Mouse (Mus musculus): ENCODE measurements around the gene Cd248. TPM values are rescaled to one million over a fixed set of nuclear protein-coding genes. Genes with fewer than 3 reads are reported as not detected.

Cd248 gene
- polyA plus RNA-seq, 1 experiment from 2014 or later: 88.3 TPM

DNA sequence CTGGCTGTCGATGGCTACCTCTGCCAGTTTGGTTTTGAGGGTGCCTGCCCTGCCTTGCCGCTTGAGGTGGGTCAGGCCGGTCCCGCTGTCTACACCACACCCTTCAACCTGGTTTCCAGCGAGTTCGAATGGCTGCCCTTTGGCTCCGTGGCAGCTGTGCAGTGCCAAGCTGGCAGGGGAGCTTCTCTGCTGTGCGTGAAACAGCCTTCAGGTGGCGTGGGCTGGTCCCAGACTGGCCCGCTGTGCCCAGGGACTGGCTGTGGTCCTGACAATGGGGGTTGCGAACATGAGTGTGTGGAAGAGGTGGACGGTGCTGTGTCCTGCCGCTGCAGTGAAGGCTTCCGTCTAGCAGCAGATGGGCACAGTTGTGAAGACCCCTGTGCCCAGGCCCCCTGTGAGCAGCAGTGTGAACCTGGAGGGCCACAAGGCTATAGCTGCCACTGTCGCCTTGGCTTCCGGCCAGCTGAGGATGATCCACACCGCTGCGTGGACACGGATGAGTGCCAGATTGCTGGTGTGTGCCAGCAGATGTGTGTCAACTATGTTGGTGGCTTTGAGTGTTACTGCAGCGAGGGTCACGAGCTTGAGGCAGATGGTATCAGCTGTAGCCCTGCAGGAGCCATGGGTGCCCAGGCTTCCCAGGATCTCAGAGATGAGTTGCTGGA, 824 bp downstream of the Cd248 start:
- H3K4me1 ChIP-seq (ENCODE audit: control insufficient read depth, insufficient read depth, low read length): peaks cover 45% of the 10 kb centered on the region
- H3K4me2 ChIP-seq (replicated peaks; ENCODE audit: low read depth, low read length): peak overlapping the region; percentile 76
- H3K9me3 ChIP-seq (ENCODE audit: control insufficient read depth, low read depth, low read length): no peaks in the 10 kb centered on the region
- peak overlapping the region; percentile 70 for H3K4me3 ChIP-seq (ENCODE audit: low read depth, low read length)
- no peak for ATAC-seq (ENCODE audit: insufficient number of reproducible peaks, insufficient read depth, low FRiP score, low read depth)
- H3K27ac ChIP-seq (ENCODE audit: low read length): no peak overlapping the region; the same call in 1 of the 2 replicates
- no peaks in the 10 kb centered on the region for H3K36me3 ChIP-seq (ENCODE audit: control insufficient read depth, insufficient read depth, low read length)
- peak overlapping the region; percentile 60 for H3K9ac ChIP-seq (replicated peaks; ENCODE audit: low read depth, low read length)
- 0 out of 2 replicates have a peak, but pooled peaks cover 2% of the 10 kb centered on the region for H3K27me3 ChIP-seq (ENCODE audit: control insufficient read depth, insufficient read depth, low read length)
- WGBS: 29% methylated on average over 21 of the region's 21 CpGs

DNA sequence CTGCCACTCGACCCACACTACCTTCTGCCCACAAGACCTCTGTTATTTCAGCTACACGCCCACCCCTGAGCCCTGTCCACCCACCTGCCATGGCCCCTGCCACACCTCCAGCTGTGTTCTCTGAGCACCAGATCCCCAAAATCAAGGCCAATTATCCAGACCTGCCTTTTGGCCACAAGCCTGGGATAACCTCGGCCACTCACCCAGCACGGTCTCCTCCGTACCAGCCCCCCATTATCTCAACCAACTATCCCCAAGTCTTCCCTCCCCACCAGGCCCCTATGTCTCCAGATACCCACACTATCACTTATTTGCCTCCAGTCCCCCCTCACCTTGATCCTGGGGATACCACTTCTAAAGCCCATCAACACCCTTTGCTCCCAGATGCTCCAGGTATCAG, 1.6 kb downstream of the Cd248 start:
- peak overlapping the region; percentile 76 for H3K4me2 ChIP-seq (replicated peaks; ENCODE audit: low read depth, low read length)
- H3K36me3 ChIP-seq (ENCODE audit: control insufficient read depth, insufficient read depth, low read length): no peaks in the 10 kb centered on the region
- H3K4me1 ChIP-seq (ENCODE audit: control insufficient read depth, insufficient read depth, low read length): peaks cover 44% of the 10 kb centered on the region
- no peaks in the 10 kb centered on the region for H3K9me3 ChIP-seq (ENCODE audit: control insufficient read depth, low read depth, low read length)
- H3K9ac ChIP-seq (replicated peaks; ENCODE audit: low read depth, low read length): peak overlapping the region; percentile 7; the same call in 1 of the 2 replicates
- WGBS: 70% methylated on average over 5 of the region's 5 CpGs
- peak overlapping the region; percentile 96; the same call in 1 of the 2 replicates for H3K27ac ChIP-seq (ENCODE audit: low read length)
- 0 out of 2 replicates have a peak, but pooled peaks cover 2% of the 10 kb centered on the region for H3K27me3 ChIP-seq (ENCODE audit: control insufficient read depth, insufficient read depth, low read length)
- no peak for ATAC-seq (ENCODE audit: insufficient number of reproducible peaks, insufficient read depth, low FRiP score, low read depth)
- peak overlapping the region; percentile 70 for H3K4me3 ChIP-seq (ENCODE audit: low read depth, low read length)

DNA sequence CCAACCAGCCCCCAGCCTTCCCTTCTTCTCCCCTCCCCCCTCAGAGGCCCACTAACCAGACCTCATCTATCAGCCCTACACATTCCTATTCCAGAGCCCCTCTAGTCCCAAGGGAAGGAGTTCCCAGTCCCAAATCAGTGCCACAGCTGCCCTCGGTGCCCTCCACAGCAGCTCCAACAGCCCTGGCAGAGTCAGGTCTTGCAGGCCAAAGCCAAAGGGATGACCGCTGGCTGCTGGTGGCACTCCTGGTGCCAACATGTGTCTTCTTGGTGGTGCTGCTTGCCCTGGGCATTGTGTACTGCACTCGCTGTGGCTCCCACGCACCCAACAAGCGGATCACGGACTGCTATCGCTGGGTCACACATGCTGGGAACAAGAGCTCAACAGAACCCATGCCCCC, 2.1 kb downstream of the Cd248 start:
- no peaks in the 10 kb centered on the region for H3K36me3 ChIP-seq (ENCODE audit: control insufficient read depth, insufficient read depth, low read length)
- H3K4me3 ChIP-seq (ENCODE audit: low read depth, low read length): peak overlapping the region; percentile 70
- H3K9me3 ChIP-seq (ENCODE audit: control insufficient read depth, low read depth, low read length): no peaks in the 10 kb centered on the region
- 0 out of 2 replicates have a peak, but pooled peaks cover 2% of the 10 kb centered on the region for H3K27me3 ChIP-seq (ENCODE audit: control insufficient read depth, insufficient read depth, low read length)
- no peak overlapping the region; the same call in 1 of the 2 replicates for H3K9ac ChIP-seq (replicated peaks; ENCODE audit: low read depth, low read length)
- H3K27ac ChIP-seq (ENCODE audit: low read length): peak overlapping the region; percentile 96; the same call in 1 of the 2 replicates
- no peak for ATAC-seq (ENCODE audit: insufficient number of reproducible peaks, insufficient read depth, low FRiP score, low read depth)
- 72% methylated on average over 7 of the region's 7 CpGs for whole genome bisulfite sequencing
- peak overlapping the region; percentile 76 for H3K4me2 ChIP-seq (replicated peaks; ENCODE audit: low read depth, low read length)
- H3K4me1 ChIP-seq (ENCODE audit: control insufficient read depth, insufficient read depth, low read length): peaks cover 39% of the 10 kb centered on the region

- ATAC-seq (ENCODE audit: insufficient number of reproducible peaks, insufficient read depth, low FRiP score, low read depth): no peak
- Histone ChIP-seq H3K27me3 (ENCODE audit: control insufficient read depth, insufficient read depth, low read length) (0 out of 2 replicates have a peak, but pooled peaks cover 2% of the 10 kb centered on the region), H3K9ac (replicated peaks; ENCODE audit: low read depth, low read length) (peak overlapping the region; percentile 55), H3K36me3 (ENCODE audit: control insufficient read depth, insufficient read depth, low read length) (no peaks in the 10 kb centered on the region), H3K9me3 (ENCODE audit: control insufficient read depth, low read depth, low read length) (no peaks in the 10 kb centered on the region), H3K27ac (ENCODE audit: low read length) (peak overlapping the region; percentile 96), H3K4me3 (ENCODE audit: low read depth, low read length) (peak overlapping the region; percentile 70), H3K4me1 (ENCODE audit: control insufficient read depth, insufficient read depth, low read length) (peaks cover 30% of the 10 kb centered on the region), H3K4me2 (replicated peaks; ENCODE audit: low read depth, low read length) (peak overlapping the region; percentile 76)
- WGBS: 6% methylated on average over 11 of the region's 11 CpGs
Observed at GRCm38 (mm10) chr19:5071077-5071476, 3.2 kb downstream of the Cd248 start.

DNA sequence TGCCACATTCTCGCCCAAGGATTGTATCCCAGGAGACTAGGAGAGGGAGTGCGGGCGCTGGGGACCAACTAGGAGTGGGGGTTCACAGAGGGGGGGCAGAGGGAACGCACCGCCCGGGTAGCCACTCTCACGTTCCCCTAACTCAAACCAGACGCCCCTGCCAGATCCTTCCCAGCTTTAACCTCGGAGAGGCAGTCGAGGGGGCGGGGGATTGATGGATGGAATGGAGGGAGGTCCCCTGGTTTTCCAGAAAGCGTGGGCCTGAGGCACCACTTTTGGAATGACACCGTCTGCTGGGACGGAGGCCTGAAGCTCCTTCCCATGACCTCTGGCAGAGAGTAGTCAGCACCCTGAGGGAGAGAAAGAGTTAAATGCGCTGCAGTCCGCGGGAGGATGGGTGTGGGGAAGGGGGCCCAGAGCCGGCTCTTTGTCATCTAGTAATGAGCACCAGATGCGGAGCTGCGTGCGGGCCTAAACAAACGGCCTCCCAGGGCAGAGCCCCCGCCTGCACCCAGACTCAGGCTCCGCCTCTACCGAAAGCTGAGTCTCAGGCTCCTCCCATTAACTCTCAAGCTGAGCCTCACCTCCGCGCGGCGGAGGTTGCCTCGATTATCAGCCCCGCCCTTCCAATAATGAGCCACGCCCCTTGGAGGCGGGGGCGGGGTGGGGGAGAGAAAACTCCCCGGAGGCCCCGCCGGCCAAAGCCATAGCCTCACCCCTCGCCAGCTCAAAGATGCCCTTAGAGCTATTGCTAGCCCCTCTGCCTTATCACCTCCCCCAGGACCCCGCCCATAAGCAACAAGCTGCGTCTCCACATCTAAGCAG, 3.9 kb downstream of the Cd248 start:
- Histone ChIP-seq H3K9me3 (ENCODE audit: control insufficient read depth, low read depth, low read length) (no peaks in the 10 kb centered on the region), H3K27me3 (ENCODE audit: control insufficient read depth, insufficient read depth, low read length) (0 out of 2 replicates have a peak, but pooled peaks cover 2% of the 10 kb centered on the region), H3K27ac (ENCODE audit: low read length) (peak overlapping the region; percentile 96), H3K4me2 (replicated peaks; ENCODE audit: low read depth, low read length) (peak overlapping the region; percentile 76), H3K9ac (replicated peaks; ENCODE audit: low read depth, low read length) (peak overlapping the region; percentile 55), H3K36me3 (ENCODE audit: control insufficient read depth, insufficient read depth, low read length) (no peaks in the 10 kb centered on the region), H3K4me3 (ENCODE audit: low read depth, low read length) (peak overlapping the region; percentile 70), H3K4me1 (ENCODE audit: control insufficient read depth, insufficient read depth, low read length) (peaks cover 29% of the 10 kb centered on the region)
- ATAC-seq (ENCODE audit: insufficient number of reproducible peaks, insufficient read depth, low FRiP score, low read depth): peak; percentile 82
- under 1% methylated on average over 39 of the region's 40 CpGs for WGBS

- H3K4me2 ChIP-seq (replicated peaks; ENCODE audit: low read depth, low read length): peak overlapping the region; percentile 76
- no peaks in the 10 kb centered on the region for H3K36me3 ChIP-seq (ENCODE audit: control insufficient read depth, insufficient read depth, low read length)
- 0 out of 2 replicates have a peak, but pooled peaks cover 2% of the 10 kb centered on the region for H3K27me3 ChIP-seq (ENCODE audit: control insufficient read depth, insufficient read depth, low read length)
- ATAC-seq (ENCODE audit: insufficient number of reproducible peaks, insufficient read depth, low FRiP score, low read depth): peak; percentile 15
- no peak overlapping the region for H3K9ac ChIP-seq (replicated peaks; ENCODE audit: low read depth, low read length)
- 3% methylated on average over 20 of the region's 20 CpGs for WGBS
- peaks cover 22% of the 10 kb centered on the region for H3K4me1 ChIP-seq (ENCODE audit: control insufficient read depth, insufficient read depth, low read length)
- H3K27ac ChIP-seq (ENCODE audit: low read length): peak overlapping the region; percentile 96
- peak overlapping the region; percentile 70 for H3K4me3 ChIP-seq (ENCODE audit: low read depth, low read length)
- H3K9me3 ChIP-seq (ENCODE audit: control insufficient read depth, low read depth, low read length): no peaks in the 10 kb centered on the region
Observed at GRCm38 (mm10) chr19:5072389-5073019, 4.6 kb downstream of the Cd248 start.

GRCm38 (mm10) chr19:5073028-5073427, 5.2 kb downstream of the Cd248 start:
- Histone ChIP-seq H3K4me3 (ENCODE audit: low read depth, low read length) (peak overlapping the region; percentile 70), H3K4me1 (ENCODE audit: control insufficient read depth, insufficient read depth, low read length) (peaks cover 21% of the 10 kb centered on the region), H3K36me3 (ENCODE audit: control insufficient read depth, insufficient read depth, low read length) (no peaks in the 10 kb centered on the region), H3K9ac (replicated peaks; ENCODE audit: low read depth, low read length) (no peak overlapping the region), H3K27ac (ENCODE audit: low read length) (peak overlapping the region; percentile 96; the same call in 1 of the 2 replicates), H3K9me3 (ENCODE audit: control insufficient read depth, low read depth, low read length) (no peaks in the 10 kb centered on the region), H3K4me2 (replicated peaks; ENCODE audit: low read depth, low read length) (peak overlapping the region; percentile 76), H3K27me3 (ENCODE audit: control insufficient read depth, insufficient read depth, low read length) (0 out of 2 replicates have a peak, but pooled peaks cover 2% of the 10 kb centered on the region)
- WGBS: under 1% methylated on average over 15 of the region's 15 CpGs
- no peak for ATAC-seq (ENCODE audit: insufficient number of reproducible peaks, insufficient read depth, low FRiP score, low read depth)

GRCm38 (mm10) chr19:5073518-5073917, 5.6 kb downstream of the Cd248 start:
- Histone ChIP-seq H3K4me1 (ENCODE audit: control insufficient read depth, insufficient read depth, low read length) (peaks cover 21% of the 10 kb centered on the region), H3K27ac (ENCODE audit: low read length) (no peak overlapping the region), H3K9ac (replicated peaks; ENCODE audit: low read depth, low read length) (no peak overlapping the region), H3K9me3 (ENCODE audit: control insufficient read depth, low read depth, low read length) (no peaks in the 10 kb centered on the region), H3K27me3 (ENCODE audit: control insufficient read depth, insufficient read depth, low read length) (0 out of 2 replicates have a peak, but pooled peaks cover 1% of the 10 kb centered on the region), H3K4me3 (ENCODE audit: low read depth, low read length) (no peak overlapping the region), H3K4me2 (replicated peaks; ENCODE audit: low read depth, low read length) (peak overlapping the region; percentile 76; the same call in 1 of the 2 replicates), H3K36me3 (ENCODE audit: control insufficient read depth, insufficient read depth, low read length) (no peaks in the 10 kb centered on the region)
- ATAC-seq (ENCODE audit: insufficient number of reproducible peaks, insufficient read depth, low FRiP score, low read depth): no peak
- WGBS: 28% methylated on average over 5 of the region's 5 CpGs
